In the genomic region with DNA sequence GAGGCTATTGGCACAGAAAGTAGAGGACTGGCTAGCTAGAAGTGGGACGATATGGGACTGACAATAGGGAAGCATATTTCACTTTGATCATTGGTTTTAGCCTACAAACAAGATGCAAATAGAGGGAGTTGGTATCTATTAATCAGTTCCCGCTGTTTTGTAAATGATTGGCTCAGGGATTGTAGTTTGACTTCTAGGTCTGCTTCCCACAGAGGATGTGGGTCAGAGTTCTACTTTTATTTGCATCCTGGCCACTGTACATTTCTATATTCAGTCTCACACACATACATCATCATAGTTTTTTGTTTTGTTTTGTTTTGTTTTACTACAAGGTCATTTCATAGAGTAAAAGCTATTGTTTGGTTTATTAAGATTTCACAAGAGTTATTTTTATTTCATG, we compare ENCODE assay signal across 22 mouse cellular contexts.
"Had no signal": no experiment of that assay in that cellular context is flagged by ENCODE, and none has a peak within 500 bp of the region (broad histone marks: within the 10 kb centered on the region; RNA-seq: fewer than 3 reads in every experiment).

No protein-coding gene starts in this region.

- H3K9ac ChIP-seq: forebrain, postnatal 0 days; heart, embryonic 13.5 days; heart, embryonic 15.5 days; hindbrain, embryonic 13.5 days; hindbrain, embryonic 15.5 days; limb, embryonic 13.5 days; limb, embryonic 15.5 days; liver, embryonic 12.5 days; liver, embryonic 14.5 days had no signal

- H3K9me3 ChIP-seq: heart, embryonic 13.5 days; heart, embryonic 15.5 days; hindbrain, embryonic 13.5 days; hindbrain, embryonic 15.5 days; limb, embryonic 13.5 days; limb, embryonic 15.5 days; liver, embryonic 12.5 days had no signal

- H3K4me2 ChIP-seq: heart, embryonic 11.5 days; heart, embryonic 13.5 days; heart, embryonic 15.5 days; hindbrain, embryonic 13.5 days; hindbrain, embryonic 15.5 days; limb, embryonic 13.5 days; limb, embryonic 15.5 days; liver, embryonic 12.5 days had no signal

- H3K27ac ChIP-seq: heart, adult 2 months; heart, embryonic 13.5 days; heart, embryonic 15.5 days; hindbrain, embryonic 13.5 days; hindbrain, embryonic 15.5 days; hindbrain, postnatal 0 days; limb, embryonic 13.5 days; limb, embryonic 15.5 days; liver, embryonic 12.5 days; liver, embryonic 14.5 days had no signal

- H3K36me3 ChIP-seq: heart, embryonic 13.5 days; heart, embryonic 15.5 days; hindbrain, embryonic 13.5 days; hindbrain, embryonic 15.5 days; limb, embryonic 13.5 days; limb, embryonic 15.5 days; liver, embryonic 12.5 days had no signal

- H3K4me3 ChIP-seq: heart, adult 2 months; heart, embryonic 13.5 days; heart, embryonic 15.5 days; hindbrain, embryonic 13.5 days; hindbrain, embryonic 15.5 days; limb, embryonic 13.5 days; limb, embryonic 15.5 days; liver, embryonic 12.5 days had no signal

- H3K4me1 ChIP-seq: heart, embryonic 13.5 days; heart, embryonic 15.5 days; hindbrain, embryonic 13.5 days; hindbrain, embryonic 15.5 days; limb, embryonic 13.5 days; limb, embryonic 15.5 days; liver, embryonic 12.5 days had no signal

- H3K27me3 ChIP-seq: heart, embryonic 13.5 days; heart, embryonic 15.5 days; hindbrain, embryonic 13.5 days; hindbrain, embryonic 15.5 days; limb, embryonic 13.5 days; limb, embryonic 15.5 days; liver, embryonic 12.5 days had no signal

- ATAC-seq: forebrain, postnatal 0 days; hindbrain, postnatal 0 days; intestine, embryonic 16.5 days; liver, embryonic 12.5 days had no signal

- DNase-seq: forebrain, postnatal 0 days; gastrocnemius, postnatal 14 days; gastrocnemius, postnatal 36 days; heart, adult 11 months; heart, adult 2 months; heart, postnatal 14 days; heart, postnatal 36 days; kidney, adult 18-20 months; layer of hippocampus, adult 9-11 months; layer of hippocampus, postnatal 36 days; left cerebral cortex, postnatal 4 days had no signal
